In genomic region chr2:174463789-174464523, GRCm38 (mm10) we compare ENCODE assay signal across 8 mouse cellular contexts. TPM values are rescaled to one million over a fixed set of nuclear protein-coding genes. Genes with fewer than 3 reads are reported as not detected.
DNase-seq lines count a peak whose midpoint lies in the region; ATAC-seq and TF ChIP-seq lines count a peak whose summit lies in the region.

TSS of gene Atp5e (minus strand) at chr2:174464105.

- no peaks in the 10 kb centered on the region for H3K27me3 ChIP-seq in hindbrain, embryonic 10.5 days (ENCODE audit: insufficient read depth, poor library complexity, severe bottlenecking)
- H3K27me3 ChIP-seq in lung, postnatal 0 days (replicated peaks; ENCODE audit: insufficient read depth, low read length): no peaks in the 10 kb centered on the region

- peak within 1 kb of the TSS; percentile 98 for H3K27ac ChIP-seq in hindbrain, embryonic 10.5 days
- peak within 1 kb of the TSS; percentile 71; the same call in 1 of the 2 replicates for H3K27ac ChIP-seq in lung, postnatal 0 days (ENCODE audit: low read length)

- H3K9me3 ChIP-seq in hindbrain, embryonic 10.5 days: no peaks in the 10 kb centered on the region
- H3K9me3 ChIP-seq in lung, postnatal 0 days (ENCODE audit: low read length): no peaks in the 10 kb centered on the region

- DNase-seq in MEL-GATA-1-ER (ENCODE audit: extremely low read depth, low read depth): peak; percentile 77
- DNase-seq in cerebellum, adult 8-10 months: peak; percentile 97
- DNase-seq in hindbrain, embryonic 10.5 days (ENCODE audit: low spot score): peak; percentile 96
- DNase-seq in layer of hippocampus, adult 9-11 months: peak; percentile 97
- DNase-seq in lung, postnatal 0 days (ENCODE audit: low spot score): peak; percentile 98
- DNase-seq in ovary, postnatal 14 days (ENCODE audit: low spot score): peak; percentile 87
- DNase-seq in thymus, postnatal 14 days: peak; percentile 94

- H3K9ac ChIP-seq in lung, postnatal 0 days (replicated peaks; ENCODE audit: low read depth): peak within 1 kb of the TSS; percentile 71

- peak within 1 kb of the TSS; percentile 94 for H3K4me2 ChIP-seq in lung, postnatal 0 days (replicated peaks; ENCODE audit: low read depth, low read length)

- peaks cover 20% of the 10 kb centered on the region for H3K4me1 ChIP-seq in hindbrain, embryonic 10.5 days (replicated peaks)
- peaks cover 8% of the 10 kb centered on the region; the same call in 1 of the 2 replicates for H3K4me1 ChIP-seq in lung, postnatal 0 days (ENCODE audit: insufficient read depth, low read depth, low read length)

- TF ChIP-seq CTCF in lung, postnatal 0 days (IDR thresholded peaks at IDR 0.05): peak; percentile 20; the same call in 1 of the 2 replicates

- 3% methylated on average over 48 of the region's 48 CpGs for WGBS in hindbrain, embryonic 10.5 days
- WGBS in lung, postnatal 0 days: 3% methylated on average over 48 of the region's 48 CpGs

- peaks cover 73% of the 10 kb centered on the region for H3K36me3 ChIP-seq in hindbrain, embryonic 10.5 days
- no peaks in the 10 kb centered on the region for H3K36me3 ChIP-seq in lung, postnatal 0 days (ENCODE audit: insufficient read depth, low read length)

- ATAC-seq in frontal cortex, adult (ENCODE audit: low TSS enrichment): peak; percentile 100
- peak; percentile 100 for ATAC-seq in lung, postnatal 0 days

- H3K4me3 ChIP-seq in hindbrain, embryonic 10.5 days: peak within 1 kb of the TSS; percentile 82
- peak within 1 kb of the TSS; percentile 69 for H3K4me3 ChIP-seq in lung, postnatal 0 days (ENCODE audit: low read depth, low read length)

- no peak for TF ChIP-seq EP300 in lung, postnatal 0 days (IDR thresholded peaks at IDR 0.05)

RNA-seq across cellular contexts. Expression of gene Atp5e, which starts in this region (rescaled TPM):
- 623 and 749 TPM in 2 replicates for polyA plus RNA-seq in hindbrain, embryonic 10.5 days (2016; fragmentation: Nextera tagmentation; extraction: Ambion mirVana)
- polyA plus RNA-seq in lung, postnatal 0 days (2015; fragmentation: Nextera tagmentation; extraction: Ambion mirVana): 591 and 652 TPM in 2 replicates

Comparison
In these comparisons a context has a peak if more than half of its experiments do, and no peak if none do; other contexts are left out.
1. Peak in every context shown above with its lines: DNase-seq, ATAC-seq, H3K4me3 ChIP-seq and H3K27ac ChIP-seq.